Mouse (Mus musculus) small intestine, adult 2 months (tissue): ENCODE results near the gene Lrmp.

ENCODE experiments used
- CTCF ChIP-seq: fragments of 200-500 bp; IDR thresholded peaks from 2 replicates; pipeline ENCODE4 v1.5.1; 2012; ENCODE audit warnings: low read depth, mild to moderate bottlenecking, control low read depth, inconsistent platforms, low read length, moderate library complexity, mixed read lengths; ENCODE audit not compliant: insufficient replicate concordance, insufficient read length; ENCODE audit errors: extremely low read depth
- POLR2A ChIP-seq: fragments of 200-500 bp; IDR thresholded peaks from 2 replicates; pipeline ENCODE4 v1.6.1; 2012; ENCODE audit warnings: low read depth, mild to moderate bottlenecking, control low read depth, inconsistent platforms, low read length, moderate library complexity

DNA sequence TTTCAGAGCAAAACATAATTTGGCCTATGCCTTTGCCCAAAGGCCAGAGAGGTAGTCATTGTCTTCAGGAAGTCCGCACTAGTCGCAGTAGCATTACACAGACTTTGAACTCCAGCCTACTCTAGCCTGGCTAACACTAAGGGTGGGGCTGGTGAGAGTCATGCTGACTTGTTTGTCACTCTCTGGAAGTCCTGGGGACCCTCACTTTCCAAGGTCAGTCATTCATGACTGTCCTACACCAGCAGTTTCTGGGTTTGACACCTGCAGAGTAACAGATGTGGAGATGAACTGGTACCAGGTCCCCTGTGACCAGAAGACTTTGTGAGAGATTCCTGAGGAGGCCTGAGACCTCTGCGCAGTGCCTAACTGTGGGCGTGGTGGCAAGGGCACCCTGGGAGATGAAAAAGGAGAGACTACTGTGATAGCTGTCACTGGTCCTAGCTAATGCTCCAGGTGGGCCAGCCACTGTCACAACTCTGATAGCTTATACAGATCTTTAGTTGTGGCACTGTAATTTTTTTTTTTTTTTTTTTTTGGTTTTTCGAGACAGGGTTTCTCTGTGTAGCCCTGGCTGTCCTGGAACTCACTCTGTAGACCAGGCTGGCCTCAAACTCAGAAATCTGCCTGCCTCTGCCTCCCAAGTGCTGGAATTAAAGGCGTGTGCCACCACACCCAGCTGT is 9.2 kb upstream of the Lrmp start:
- TF ChIP-seq POLR2A (no peak), CTCF (no peak)
